Mouse (Mus musculus) forebrain, embryonic 10.5 days (tissue): ENCODE measurements around the gene Itpkb. TPM values are rescaled to one million over a fixed set of nuclear protein-coding genes. Genes with fewer than 3 reads are reported as not detected.

Source experiments
- DNase-seq: peaks from one replicate; pipeline ENCODE4 v3.0.0-alpha.2; 2017; ENCODE audit warnings: low spot score; ENCODE audit errors: extremely low spot score
- H3K27ac ChIP-seq: fragments of 300-500 bp; sonication (generic); 2 replicates; pipeline ENCODE4 v1.5.1; 2016; ENCODE audit warnings: mild to moderate bottlenecking
- H3K27me3 ChIP-seq: fragments of 300-500 bp; sonication (generic); 2 replicates; pipeline ENCODE4 v1.6.1; 2016; ENCODE audit warnings: mild to moderate bottlenecking; ENCODE audit not compliant: poor library complexity, severe bottlenecking
- H3K36me3 ChIP-seq: fragments of 300-500 bp; sonication (generic); replicated peaks from 2 replicates; pipeline ENCODE4 v1.6.1; 2016; ENCODE audit warnings: mild to moderate bottlenecking, moderate library complexity
- H3K4me1 ChIP-seq: fragments of 300-500 bp; sonication (generic); 2 replicates; pipeline ENCODE4 v1.6.1; 2016
- H3K4me3 ChIP-seq: fragments of 300-500 bp; sonication (generic); 2 replicates; pipeline ENCODE4 v1.5.1; 2016; ENCODE audit warnings: mild to moderate bottlenecking, moderate library complexity
- H3K9me3 ChIP-seq: fragments of 300-500 bp; sonication (generic); 2 replicates; pipeline ENCODE4 v1.6.1; 2016; ENCODE audit warnings: mild to moderate bottlenecking, moderate library complexity
- WGBS: fragments of 180-500 bp; shearing (Covaris S2); methylation state at CpG from one replicate; pipeline ENCODE4 v1.1.7; 2016; 5-methylcytosine and 5-hydroxymethylcytosine counted together
- polyA plus RNA-seq: library from polyadenylated mRNA; unstranded; fragments of >200 nt; fragmentation: Nextera tagmentation; extraction: Ambion mirVana; gene quantifications from 2 replicates; pipeline ENCODE4 v1.2.1, GENCODE M21; 2016

Gene Itpkb
- 2.5 and 2.8 TPM in 2 replicates for polyA plus RNA-seq

- 2% methylated on average over 19 of the region's 19 CpGs for WGBS
- peak; percentile 65 for DNase-seq
- no peaks in the 10 kb centered on the region for H3K9me3 ChIP-seq
- peaks cover 52% of the 10 kb centered on the region for H3K4me1 ChIP-seq
- peak within 1 kb of the TSS; percentile 87 for H3K27ac ChIP-seq
- H3K36me3 ChIP-seq = peaks cover 6% of the 10 kb centered on the region; the same call in 1 of the 2 replicates
- H3K4me3 ChIP-seq = peak within 1 kb of the TSS; percentile 69
- peaks cover 64% of the 10 kb centered on the region for H3K27me3 ChIP-seq
Observed at GRCm38 (mm10) chr1:180330145-180330706, at the start of gene Itpkb. Gene Itpkb, plus strand, starts transcription at chr1:180330485.

DNA sequence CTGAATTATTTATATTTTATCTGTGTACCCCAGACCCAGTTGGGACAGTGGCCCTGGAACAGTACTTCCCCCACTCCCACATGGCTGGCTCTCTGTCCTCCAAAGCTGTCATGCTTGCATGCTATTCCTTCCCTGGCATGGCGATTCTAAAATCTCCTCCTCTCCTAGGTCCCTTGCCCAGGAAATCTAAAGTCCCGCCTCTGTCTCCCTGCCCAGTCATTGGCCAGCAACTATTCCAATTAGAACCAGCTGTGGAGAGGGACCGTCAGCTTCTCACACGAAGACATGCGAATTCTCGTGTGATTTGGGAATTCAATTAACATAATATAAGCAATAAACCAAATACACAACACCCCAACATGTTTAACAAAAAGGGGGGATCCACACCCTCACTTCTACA is 47.7 kb upstream of the Itpkb start:
- H3K9me3 ChIP-seq = no peaks in the 10 kb centered on the region
- 58% methylated on average over 6 of the region's 6 CpGs for WGBS
- no peaks in the 10 kb centered on the region for H3K36me3 ChIP-seq
- H3K27ac ChIP-seq = peak overlapping the region; percentile 62; the same call in 1 of the 2 replicates
- peaks cover 11% of the 10 kb centered on the region for H3K27me3 ChIP-seq
- no peak for DNase-seq
- no peak overlapping the region for H3K4me3 ChIP-seq
- H3K4me1 ChIP-seq = peaks cover 36% of the 10 kb centered on the region

GRCm38 (mm10) chr1:180283813-180284768 is 46.2 kb upstream of the Itpkb start:
- peak overlapping the region; percentile 70 for H3K27ac ChIP-seq
- peak overlapping the region; percentile 9; the same call in 1 of the 2 replicates for H3K4me3 ChIP-seq
- DNase-seq = peak; percentile 53
- no peaks in the 10 kb centered on the region for H3K9me3 ChIP-seq
- 19% methylated on average over 16 of the region's 16 CpGs for WGBS
- H3K4me1 ChIP-seq = peaks cover 36% of the 10 kb centered on the region
- peaks cover 11% of the 10 kb centered on the region for H3K27me3 ChIP-seq
- no peaks in the 10 kb centered on the region for H3K36me3 ChIP-seq

DNA sequence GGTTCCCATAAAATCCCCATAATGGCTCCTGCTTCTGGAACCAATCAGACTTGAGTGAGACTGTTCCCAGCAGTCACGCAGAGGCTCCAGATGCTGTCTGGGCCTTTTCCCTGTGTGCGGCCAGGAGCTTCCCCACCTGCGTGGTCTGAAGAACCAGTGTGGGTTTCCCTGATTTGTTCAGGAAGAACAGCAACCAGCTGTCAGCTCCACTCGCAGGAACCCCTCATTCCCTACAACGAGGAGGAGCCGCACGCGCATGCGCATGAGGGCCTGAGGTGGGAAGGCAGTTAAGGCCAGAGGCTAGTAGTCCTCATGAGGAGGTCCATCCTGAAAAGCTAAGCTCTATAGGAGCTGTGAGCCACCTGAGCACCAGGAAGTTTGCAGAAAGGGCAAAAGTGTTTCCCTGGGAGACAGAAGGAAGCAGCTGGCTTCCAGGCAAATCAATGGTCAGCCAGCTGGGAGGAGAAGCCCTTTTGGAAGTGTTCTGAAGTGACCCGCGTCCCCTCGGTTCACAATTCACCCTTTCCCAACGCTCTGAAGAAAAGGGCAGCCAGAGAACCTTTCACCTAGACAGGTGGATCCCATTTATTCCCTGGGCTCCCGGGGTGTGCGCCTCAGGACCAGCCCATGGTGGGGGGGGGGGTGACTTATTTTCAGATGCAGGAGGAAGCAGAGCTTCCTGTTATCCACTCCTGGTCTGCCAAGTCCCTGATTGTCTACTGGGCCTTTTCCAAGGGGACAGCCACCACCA is 44.0 kb upstream of the Itpkb start:
- peaks cover 31% of the 10 kb centered on the region for H3K4me1 ChIP-seq
- DNase-seq = no peak
- peaks cover 11% of the 10 kb centered on the region for H3K27me3 ChIP-seq
- peak overlapping the region; percentile 59; the same call in 1 of the 2 replicates for H3K27ac ChIP-seq
- WGBS = 67% methylated on average over 15 of the region's 15 CpGs
- no peaks in the 10 kb centered on the region for H3K9me3 ChIP-seq
- H3K36me3 ChIP-seq = no peaks in the 10 kb centered on the region
- H3K4me3 ChIP-seq = no peak overlapping the region

GRCm38 (mm10) chr1:180288227-180288626 is 42.1 kb upstream of the Itpkb start:
- peaks cover 11% of the 10 kb centered on the region for H3K27me3 ChIP-seq
- no peak overlapping the region for H3K4me3 ChIP-seq
- H3K4me1 ChIP-seq = peaks cover 27% of the 10 kb centered on the region
- H3K36me3 ChIP-seq = no peaks in the 10 kb centered on the region
- no peaks in the 10 kb centered on the region for H3K9me3 ChIP-seq
- WGBS = 89% methylated on average over 7 of the region's 7 CpGs
- no peak overlapping the region for H3K27ac ChIP-seq
- DNase-seq = no peak

DNA sequence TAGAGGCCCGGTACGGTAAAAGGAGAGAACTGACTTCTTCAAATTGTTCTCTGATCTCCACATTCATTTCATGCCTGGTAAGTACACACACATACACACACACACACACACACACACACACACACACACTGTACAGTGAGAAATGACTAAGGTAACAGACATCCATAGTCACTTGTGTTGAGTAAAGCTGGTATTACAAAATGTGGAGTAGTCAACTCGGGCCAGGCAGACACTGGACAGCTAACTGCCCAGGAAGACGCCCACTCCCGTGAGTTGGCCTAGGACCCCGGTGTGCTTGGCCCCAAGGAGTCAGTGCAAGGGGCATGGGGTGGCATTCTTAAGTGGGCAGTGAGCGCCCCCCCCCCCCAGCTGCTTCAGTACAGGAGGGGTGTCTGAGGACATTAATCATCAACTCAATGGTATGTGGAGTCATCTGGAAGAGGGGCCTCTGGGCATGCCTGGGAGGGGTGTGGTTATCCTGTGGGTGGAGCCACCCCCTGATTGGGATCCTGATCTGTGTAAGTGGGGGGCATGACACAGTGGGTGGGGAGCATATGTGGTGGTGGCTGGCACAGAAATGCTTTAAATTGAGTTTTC is 41.3 kb upstream of the Itpkb start:
- peaks cover 21% of the 10 kb centered on the region for H3K4me1 ChIP-seq
- H3K4me3 ChIP-seq = no peak overlapping the region
- H3K27me3 ChIP-seq = peaks cover 11% of the 10 kb centered on the region
- H3K9me3 ChIP-seq = no peaks in the 10 kb centered on the region
- WGBS = 90% methylated on average over 7 of the region's 7 CpGs
- no peak for DNase-seq
- no peak overlapping the region for H3K27ac ChIP-seq
- H3K36me3 ChIP-seq = no peaks in the 10 kb centered on the region

GRCm38 (mm10) chr1:180289788-180290187 is 40.5 kb upstream of the Itpkb start:
- H3K36me3 ChIP-seq = no peaks in the 10 kb centered on the region
- H3K4me1 ChIP-seq = peaks cover 13% of the 10 kb centered on the region
- H3K4me3 ChIP-seq = no peak overlapping the region
- H3K27ac ChIP-seq = no peak overlapping the region
- 0 out of 2 replicates have a peak, but pooled peaks cover 5% of the 10 kb centered on the region for H3K27me3 ChIP-seq
- WGBS = 81% methylated on average over 5 of the region's 5 CpGs
- no peak for DNase-seq
- H3K9me3 ChIP-seq = no peaks in the 10 kb centered on the region

DNA sequence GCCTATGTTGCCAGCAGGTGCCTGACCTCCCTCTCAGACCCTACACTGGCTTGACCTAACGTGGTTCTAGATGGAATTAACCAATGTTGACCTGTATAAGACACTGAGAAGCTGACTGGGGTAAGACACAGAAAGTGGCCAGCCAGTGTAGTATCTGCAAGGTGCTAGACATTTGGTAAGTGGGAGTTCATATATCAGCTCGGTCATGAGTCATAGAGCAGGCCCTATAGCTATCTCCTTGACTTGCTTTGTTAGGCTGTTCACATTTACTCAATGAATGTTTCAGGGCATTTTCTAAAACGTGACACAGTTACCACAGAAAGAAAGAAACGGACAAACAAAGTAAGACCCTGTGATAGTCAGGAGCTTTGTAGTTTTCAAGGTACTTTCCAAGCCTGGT is 39.9 kb upstream of the Itpkb start:
- 86% methylated on average over 4 of the region's 4 CpGs for WGBS
- H3K9me3 ChIP-seq = no peaks in the 10 kb centered on the region
- H3K36me3 ChIP-seq = no peaks in the 10 kb centered on the region
- H3K27me3 ChIP-seq = no peaks in the 10 kb centered on the region
- no peak overlapping the region for H3K4me3 ChIP-seq
- DNase-seq = no peak
- H3K4me1 ChIP-seq = peaks cover 13% of the 10 kb centered on the region
- H3K27ac ChIP-seq = no peak overlapping the region

DNA sequence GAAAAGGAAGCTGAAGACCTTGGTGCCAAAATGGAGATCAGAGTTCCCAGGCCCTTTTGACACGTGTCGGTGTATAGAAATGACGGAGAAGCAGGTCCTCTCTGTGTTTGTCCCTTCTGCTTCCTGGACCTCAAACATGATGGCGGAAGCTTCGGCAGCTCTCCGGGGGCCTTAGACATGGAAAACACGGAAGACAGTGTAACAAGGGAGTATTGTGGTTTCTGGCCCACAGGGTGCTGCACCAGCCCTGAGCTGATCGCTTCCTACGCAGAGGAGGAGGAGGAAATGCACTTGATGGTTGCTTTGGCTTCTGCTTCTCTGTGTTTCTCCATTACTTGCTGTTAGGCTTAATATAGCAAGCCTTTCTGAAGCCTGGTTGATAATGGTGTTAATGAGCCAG is 34.2 kb upstream of the Itpkb start:
- Histone ChIP-seq H3K27ac (no peak overlapping the region), H3K9me3 (no peaks in the 10 kb centered on the region), H3K4me3 (no peak overlapping the region), H3K36me3 (no peaks in the 10 kb centered on the region), H3K27me3 (no peaks in the 10 kb centered on the region), H3K4me1 (peaks cover 11% of the 10 kb centered on the region)
- no peak for DNase-seq
- WGBS = 90% methylated on average over 9 of the region's 9 CpGs

- DNase-seq = no peak
- H3K27ac ChIP-seq = no peak overlapping the region
- no peaks in the 10 kb centered on the region for H3K27me3 ChIP-seq
- peaks cover 32% of the 10 kb centered on the region for H3K4me1 ChIP-seq
- no peaks in the 10 kb centered on the region for H3K9me3 ChIP-seq
- 95% methylated on average over 4 of the region's 4 CpGs for WGBS
- no peaks in the 10 kb centered on the region for H3K36me3 ChIP-seq
- H3K4me3 ChIP-seq = no peak overlapping the region
Observed at GRCm38 (mm10) chr1:180299697-180300096, 30.6 kb upstream of the Itpkb start.

DNA sequence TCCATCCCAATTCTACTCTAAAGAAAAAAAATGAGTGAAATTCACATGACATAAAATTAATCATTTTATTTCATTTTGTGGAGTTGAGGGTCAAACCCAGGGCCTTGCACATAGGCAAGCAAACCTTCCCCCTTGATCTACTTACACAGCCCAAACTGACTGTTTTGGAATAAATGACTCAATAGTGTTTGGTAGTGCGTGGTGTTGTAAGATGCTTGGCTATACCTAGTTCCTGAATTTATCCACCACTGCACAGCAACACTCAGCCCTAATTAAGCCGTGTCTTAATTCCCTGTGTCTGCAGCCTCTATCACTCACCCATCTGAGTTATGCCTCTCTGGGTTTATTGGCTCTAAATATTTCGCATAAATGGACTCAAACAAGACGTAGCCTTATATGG is 30.0 kb upstream of the Itpkb start:
- WGBS = 95% methylated on average over 4 of the region's 4 CpGs
- Histone ChIP-seq H3K27me3 (no peaks in the 10 kb centered on the region), H3K4me3 (no peak overlapping the region), H3K36me3 (no peaks in the 10 kb centered on the region), H3K4me1 (peaks cover 36% of the 10 kb centered on the region), H3K9me3 (no peaks in the 10 kb centered on the region), H3K27ac (no peak overlapping the region)
- no peak for DNase-seq

DNA sequence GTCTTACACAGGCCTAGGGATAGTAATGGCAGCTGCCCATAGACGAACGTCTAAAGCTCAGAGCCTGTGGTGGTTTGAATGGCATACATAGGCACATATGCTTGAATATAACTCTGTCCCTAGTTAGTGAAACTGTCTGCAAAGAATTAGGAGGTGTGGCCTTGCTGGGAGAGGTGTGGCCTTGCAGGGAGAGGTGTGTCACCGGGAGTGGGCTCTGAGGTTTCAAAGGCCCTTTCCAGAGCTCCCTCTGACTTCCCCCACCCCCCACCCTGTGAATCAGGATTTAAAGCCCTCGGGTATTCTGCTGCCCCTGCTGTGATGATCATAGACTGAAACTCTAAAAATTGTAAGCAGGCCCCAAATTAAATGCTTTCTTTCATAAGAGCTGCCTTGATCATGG is 29.3 kb upstream of the Itpkb start:
- Histone ChIP-seq H3K4me3 (no peak overlapping the region), H3K9me3 (no peaks in the 10 kb centered on the region), H3K27ac (no peak overlapping the region), H3K36me3 (no peaks in the 10 kb centered on the region), H3K27me3 (no peaks in the 10 kb centered on the region), H3K4me1 (peaks cover 37% of the 10 kb centered on the region)
- 56% methylated on average over 4 of the region's 4 CpGs for WGBS
- DNase-seq = no peak
